Mouse (Mus musculus) urinary bladder, postnatal 0 days (tissue): ENCODE measurements around the gene Trmt6. TPM values are rescaled to one million over a fixed set of nuclear protein-coding genes. Genes with fewer than 3 reads are reported as not detected.

Experiments used
- polyA plus RNA-seq: library from polyadenylated mRNA; unstranded; fragments of >200 nt; fragmentation: Nextera tagmentation; extraction: Ambion mirVana; gene quantifications from 2 replicates; pipeline ENCODE4 v1.2.1, GENCODE M21; 2015

Gene Trmt6
- polyA plus RNA-seq = 22.8 and 25.4 TPM in 2 replicates

GRCm38 (mm10) chr2:132815608-132816314, at the start of gene Trmt6, which contains the start of gene Mcm8:
Trmt6 (minus strand) TSS chr2:132816055.
Mcm8 (plus strand) TSS chr2:132816141.

GRCm38 (mm10) chr2:132846407-132847358, 30.8 kb upstream of the Trmt6 start, which contains the start of gene Crls1:
Crls1 (plus strand) TSS chr2:132846666.

GRCm38 (mm10) chr2:132780978-132781377, 34.9 kb downstream of the Trmt6 start, which contains the start of gene Chgb:
Chgb (plus strand) TSS chr2:132781278.

Other genes starting within 250 kb of the Trmt6 start
- gene Gpcpd1, start 228.3 kb downstream of the Trmt6 start, polyA plus RNA-seq = 28.6 and 32.2 TPM in 2 replicates
- 6.7 and 9.2 TPM in 2 replicates for gene Shld1, start 129.1 kb downstream of the Trmt6 start, polyA plus RNA-seq
- gene Chgb, start 34.8 kb downstream of the Trmt6 start, polyA plus RNA-seq = 0.37 and 0.68 TPM in 2 replicates
- gene Mcm8, start 86 bp upstream of the Trmt6 start, polyA plus RNA-seq = 2.8 and 4.1 TPM in 2 replicates
- gene Crls1, start 30.6 kb upstream of the Trmt6 start, polyA plus RNA-seq = 21.9 and 23.2 TPM in 2 replicates
- gene Lrrn4, start 64.8 kb upstream of the Trmt6 start, polyA plus RNA-seq = 13.9 and 14.2 TPM in 2 replicates
- 13.0 and 18.9 TPM in 2 replicates for gene Fermt1, start 129.9 kb upstream of the Trmt6 start, polyA plus RNA-seq